Mouse (Mus musculus) lung, embryonic 15.5 days (tissue): ENCODE data around the gene Dgkz. TPM values are rescaled to one million over a fixed set of nuclear protein-coding genes. Genes with fewer than 3 reads are reported as not detected.

Source experiments
- ATAC-seq: fragments of 200-750 bp; cut with Nextera tagmentation; 2 replicates; pipeline ENCODE4 v1.8.0; 2017; ENCODE audit warnings: moderate number of reproducible peaks, borderline replicate concordance; ENCODE audit not compliant: low FRiP score, low TSS enrichment; ENCODE audit errors: extremely low read depth
- H3K27ac ChIP-seq: fragments of 300-500 bp; sonication (generic); 2 replicates; pipeline ENCODE4 v1.5.1; 2015; ENCODE audit warnings: moderate library complexity, mild to moderate bottlenecking, inconsistent platforms
- H3K27me3 ChIP-seq: fragments of 300-500 bp; sonication (generic); 2 replicates; pipeline ENCODE4 v1.6.1; 2015; ENCODE audit warnings: inconsistent platforms
- H3K36me3 ChIP-seq: fragments of 300-500 bp; sonication (generic); 2 replicates; pipeline ENCODE4 v1.6.1; 2015; ENCODE audit warnings: inconsistent platforms
- H3K4me1 ChIP-seq: fragments of 300-500 bp; sonication (generic); 2 replicates; pipeline ENCODE4 v1.6.1; 2015; ENCODE audit warnings: inconsistent platforms
- H3K4me2 ChIP-seq: fragments of 300-500 bp; sonication (generic); 2 replicates; pipeline ENCODE4 v1.6.1; 2015; ENCODE audit warnings: inconsistent platforms, mild to moderate bottlenecking, moderate library complexity
- H3K4me3 ChIP-seq: fragments of 300-500 bp; sonication (generic); 2 replicates; pipeline ENCODE4 v1.5.1; 2015; ENCODE audit warnings: mild to moderate bottlenecking, inconsistent platforms
- H3K9ac ChIP-seq: fragments of 300-500 bp; sonication (generic); 2 replicates; pipeline ENCODE4 v1.6.1; 2015; ENCODE audit warnings: inconsistent platforms
- H3K9me3 ChIP-seq: fragments of 300-500 bp; sonication (generic); 2 replicates; pipeline ENCODE4 v1.6.1; 2016; ENCODE audit warnings: inconsistent platforms
- WGBS: fragments of 180-500 bp; shearing (Covaris S2); methylation state at CpG from one replicate; pipeline ENCODE4 v1.1.7; 2015; 5-methylcytosine and 5-hydroxymethylcytosine counted together
- polyA plus RNA-seq: library from polyadenylated mRNA; unstranded; fragments of >200 nt; fragmentation: Nextera tagmentation; extraction: Ambion mirVana; gene quantifications from 2 replicates; pipeline ENCODE4 v1.2.1, GENCODE M21; 2015

Gene Dgkz
- 52.3 and 54.0 TPM in 2 replicates for polyA plus RNA-seq

GRCm38 (mm10) chr2:91975581-91976541, at the start of gene Dgkz:
Gene Dgkz, minus strand, starts transcription at chr2:91975864.
- H3K27ac ChIP-seq: no peak within 1 kb of the TSS
- 2% methylated on average over 79 of the region's 79 CpGs for WGBS
- H3K4me2 ChIP-seq: peak within 1 kb of the TSS; percentile 66
- H3K36me3 ChIP-seq: no peaks in the 10 kb centered on the region
- ATAC-seq: 0 out of 2 replicates have a peak, but pooled peaks have one; percentile 1
- no peaks in the 10 kb centered on the region for H3K9me3 ChIP-seq
- H3K4me1 ChIP-seq: peaks cover 47% of the 10 kb centered on the region
- peak within 1 kb of the TSS; percentile 36 for H3K4me3 ChIP-seq
- peaks cover 39% of the 10 kb centered on the region for H3K27me3 ChIP-seq
- H3K9ac ChIP-seq: peak within 1 kb of the TSS; percentile 25

GRCm38 (mm10) chr2:92025202-92025601, 49.5 kb upstream of the Dgkz start:
- ATAC-seq: no peak

GRCm38 (mm10) chr2:92024274-92024672, 48.6 kb upstream of the Dgkz start, which contains the start of gene Creb3l1:
Gene Creb3l1, minus strand, starts transcription at chr2:92024502.
- Histone ChIP-seq H3K4me2 (peak within 1 kb of the TSS; percentile 95), H3K27ac (peak within 1 kb of the TSS; percentile 83), H3K9ac (peak within 1 kb of the TSS; percentile 73), H3K4me1 (peaks cover 62% of the 10 kb centered on the region), H3K27me3 (no peaks in the 10 kb centered on the region), H3K36me3 (no peaks in the 10 kb centered on the region), H3K4me3 (peak within 1 kb of the TSS; percentile 70), H3K9me3 (no peaks in the 10 kb centered on the region)
- peak; percentile 32; the same call in 1 of the 2 replicates for ATAC-seq
- 1% methylated on average over 24 of the region's 27 CpGs for WGBS

More at GRCm38 (mm10) chr2:92025202-92025601, 49.5 kb upstream of the Dgkz start:
- Histone ChIP-seq H3K9me3 (no peaks in the 10 kb centered on the region), H3K4me1 (peaks cover 56% of the 10 kb centered on the region), H3K36me3 (no peaks in the 10 kb centered on the region), H3K4me3 (no peak overlapping the region), H3K9ac (no peak overlapping the region), H3K4me2 (no peak overlapping the region), H3K27ac (no peak overlapping the region), H3K27me3 (no peaks in the 10 kb centered on the region)
- WGBS: 89% methylated on average over 2 of the region's 2 CpGs

- H3K9ac ChIP-seq: peak overlapping the region; percentile 73
- 3% methylated on average over 52 of the region's 56 CpGs for WGBS
- H3K27me3 ChIP-seq: no peaks in the 10 kb centered on the region
- H3K36me3 ChIP-seq: no peaks in the 10 kb centered on the region
- H3K9me3 ChIP-seq: no peaks in the 10 kb centered on the region
- peak overlapping the region; percentile 95 for H3K4me2 ChIP-seq
- peak overlapping the region; percentile 70 for H3K4me3 ChIP-seq
- peak; percentile 56 for ATAC-seq
- H3K27ac ChIP-seq: peak overlapping the region; percentile 83
- H3K4me1 ChIP-seq: peaks cover 65% of the 10 kb centered on the region
Measured at GRCm38 (mm10) chr2:92023362-92024273, 48.0 kb upstream of the Dgkz start.

- Histone ChIP-seq H3K9me3 (no peaks in the 10 kb centered on the region), H3K9ac (no peak overlapping the region), H3K27ac (peak overlapping the region; percentile 74), H3K4me3 (no peak overlapping the region), H3K27me3 (no peaks in the 10 kb centered on the region), H3K4me2 (peak overlapping the region; percentile 35), H3K4me1 (peaks cover 85% of the 10 kb centered on the region), H3K36me3 (no peaks in the 10 kb centered on the region)
- no peak; the same call in 1 of the 2 replicates for ATAC-seq
- 7% methylated on average over 4 of the region's 4 CpGs for WGBS
Measured at GRCm38 (mm10) chr2:92020676-92021265, 45.1 kb upstream of the Dgkz start.

- Histone ChIP-seq H3K27ac (peak overlapping the region; percentile 20; the same call in 1 of the 2 replicates), H3K9me3 (no peaks in the 10 kb centered on the region)
Measured at GRCm38 (mm10) chr2:92017440-92017839, 41.8 kb upstream of the Dgkz start.

GRCm38 (mm10) chr2:92016981-92017380, 41.3 kb upstream of the Dgkz start:
- H3K4me2 ChIP-seq: peak overlapping the region; percentile 26
- H3K9me3 ChIP-seq: no peaks in the 10 kb centered on the region
- H3K27me3 ChIP-seq: no peaks in the 10 kb centered on the region
- peaks cover 86% of the 10 kb centered on the region for H3K4me1 ChIP-seq
- no peak overlapping the region for H3K4me3 ChIP-seq
- 16% methylated on average over 3 of the region's 3 CpGs for WGBS
- peak; percentile 76 for ATAC-seq
- H3K36me3 ChIP-seq: no peaks in the 10 kb centered on the region
- peak overlapping the region; percentile 82 for H3K27ac ChIP-seq
- H3K9ac ChIP-seq: no peak overlapping the region

More at GRCm38 (mm10) chr2:92017440-92017839, 41.8 kb upstream of the Dgkz start:
- H3K4me3 ChIP-seq: no peak overlapping the region
- no peak overlapping the region for H3K9ac ChIP-seq
- no peaks in the 10 kb centered on the region for H3K27me3 ChIP-seq
- H3K4me1 ChIP-seq: peaks cover 86% of the 10 kb centered on the region
- no peak for ATAC-seq
- 48% methylated on average over 1 of the region's 1 CpGs for WGBS
- no peaks in the 10 kb centered on the region for H3K36me3 ChIP-seq
- H3K4me2 ChIP-seq: no peak overlapping the region

GRCm38 (mm10) chr2:92014891-92015290, 39.2 kb upstream of the Dgkz start:
- no peak overlapping the region for H3K27ac ChIP-seq
- H3K27me3 ChIP-seq: no peaks in the 10 kb centered on the region
- H3K4me1 ChIP-seq: peaks cover 83% of the 10 kb centered on the region
- H3K9me3 ChIP-seq: no peaks in the 10 kb centered on the region
- no peaks in the 10 kb centered on the region for H3K36me3 ChIP-seq
- no peak overlapping the region for H3K4me2 ChIP-seq
- WGBS: 81% methylated on average over 5 of the region's 5 CpGs
- no peak overlapping the region for H3K4me3 ChIP-seq
- ATAC-seq: no peak
- H3K9ac ChIP-seq: no peak overlapping the region

- Histone ChIP-seq H3K9ac (no peak overlapping the region), H3K4me3 (no peak overlapping the region), H3K27ac (no peak overlapping the region), H3K36me3 (no peaks in the 10 kb centered on the region), H3K4me1 (peaks cover 80% of the 10 kb centered on the region), H3K4me2 (no peak overlapping the region), H3K9me3 (no peaks in the 10 kb centered on the region), H3K27me3 (no peaks in the 10 kb centered on the region)
- ATAC-seq: no peak
- WGBS: 78% methylated on average over 6 of the region's 6 CpGs
Measured at GRCm38 (mm10) chr2:92014248-92014647, 38.6 kb upstream of the Dgkz start.

GRCm38 (mm10) chr2:92012768-92013445, 37.2 kb upstream of the Dgkz start:
- peak; percentile 72 for ATAC-seq
- Histone ChIP-seq H3K27me3 (no peaks in the 10 kb centered on the region), H3K36me3 (no peaks in the 10 kb centered on the region), H3K27ac (peak overlapping the region; percentile 84), H3K9ac (no peak overlapping the region; the same call in 1 of the 2 replicates), H3K4me1 (peaks cover 75% of the 10 kb centered on the region), H3K9me3 (no peaks in the 10 kb centered on the region), H3K4me2 (peak overlapping the region; percentile 17; the same call in 1 of the 2 replicates), H3K4me3 (no peak overlapping the region)
- WGBS: 24% methylated on average over 8 of the region's 8 CpGs
